Mouse (Mus musculus) thymus, adult 18-20 months (tissue): Measurements from ENCODE around the gene Myh3.

ENCODE experiments used
- DNase-seq, 2 experiments: peaks; one replicate each; pipeline ENCODE4 v3.0.0; 2022; ENCODE audit warnings: mixed read lengths in 2 of 2

Myh3 gene

GRCm38 (mm10) chr11:67145482-67146408, 67.6 kb downstream of the Myh3 start:
- no peak for DNase-seq

DNA sequence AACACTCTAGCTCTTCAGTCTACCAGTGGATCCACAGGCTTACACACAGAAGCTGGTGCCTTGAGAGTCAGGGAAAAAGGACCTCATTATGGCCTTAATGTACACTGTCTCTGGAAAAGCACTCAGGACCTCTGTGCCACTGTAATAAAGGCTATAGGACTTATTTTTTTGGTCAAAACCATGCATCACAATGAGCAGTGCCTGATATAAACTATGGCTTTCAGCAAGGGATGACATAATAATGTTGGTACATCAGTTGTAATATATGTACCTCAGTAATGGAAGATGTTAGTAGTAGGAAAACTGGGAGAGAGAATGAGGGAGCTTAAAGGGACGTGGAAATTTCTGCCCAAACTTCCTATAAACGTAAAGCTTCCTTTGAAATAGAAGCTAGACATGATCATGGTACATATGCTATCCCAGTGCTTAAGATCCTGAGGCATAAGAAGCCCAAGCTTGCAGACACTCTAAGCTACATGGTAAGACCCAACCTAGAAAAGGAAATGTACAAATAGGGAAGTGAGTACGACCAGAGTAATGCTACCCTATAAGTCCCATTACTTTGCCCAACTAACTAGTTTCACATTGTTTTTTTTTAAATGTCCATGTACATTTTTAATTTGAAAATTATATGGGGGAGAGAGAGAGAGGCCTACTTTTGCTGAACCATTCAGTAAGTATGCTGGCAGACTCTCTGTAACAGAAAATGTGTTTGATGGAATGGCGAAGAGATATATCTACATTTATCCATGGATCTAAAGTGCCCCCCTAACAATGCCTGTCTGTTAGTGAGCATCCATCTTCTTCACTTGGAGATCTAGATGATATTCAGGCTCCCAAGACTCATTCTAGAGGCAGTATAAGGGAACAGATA, 68.5 kb downstream of the Myh3 start:
- no peak for DNase-seq

DNA sequence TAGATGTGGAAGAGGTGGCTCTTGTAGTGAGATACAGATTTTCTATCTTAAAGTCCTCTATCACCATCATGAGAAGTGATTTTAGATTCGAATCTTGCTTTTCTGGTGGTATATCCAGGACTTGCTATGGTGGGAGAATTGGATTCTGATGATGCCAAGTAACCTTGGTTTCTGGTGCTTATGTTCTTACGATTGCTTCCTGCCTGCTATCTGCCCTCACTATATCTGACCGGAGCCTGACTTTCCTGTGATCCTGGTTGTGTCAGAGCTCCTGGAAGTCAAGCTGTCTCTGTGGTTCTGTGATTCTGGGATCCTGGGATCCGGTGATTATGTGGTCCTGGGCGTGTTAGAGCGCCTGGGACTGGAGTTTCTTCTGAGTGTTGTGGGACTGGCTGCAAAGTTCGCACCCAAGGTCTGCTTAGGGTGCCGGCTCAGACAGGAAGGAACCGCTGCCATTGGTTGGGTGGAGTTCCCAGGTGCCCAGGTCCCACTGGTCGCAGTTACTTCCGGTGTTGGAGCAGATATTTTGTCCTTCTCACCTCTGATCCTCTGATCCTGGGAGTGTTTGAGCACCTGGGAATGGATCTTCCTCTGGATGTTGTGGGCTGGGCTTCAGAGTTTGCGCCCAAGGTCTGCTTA, 69.3 kb downstream of the Myh3 start:
- DNase-seq, result no peak

DNA sequence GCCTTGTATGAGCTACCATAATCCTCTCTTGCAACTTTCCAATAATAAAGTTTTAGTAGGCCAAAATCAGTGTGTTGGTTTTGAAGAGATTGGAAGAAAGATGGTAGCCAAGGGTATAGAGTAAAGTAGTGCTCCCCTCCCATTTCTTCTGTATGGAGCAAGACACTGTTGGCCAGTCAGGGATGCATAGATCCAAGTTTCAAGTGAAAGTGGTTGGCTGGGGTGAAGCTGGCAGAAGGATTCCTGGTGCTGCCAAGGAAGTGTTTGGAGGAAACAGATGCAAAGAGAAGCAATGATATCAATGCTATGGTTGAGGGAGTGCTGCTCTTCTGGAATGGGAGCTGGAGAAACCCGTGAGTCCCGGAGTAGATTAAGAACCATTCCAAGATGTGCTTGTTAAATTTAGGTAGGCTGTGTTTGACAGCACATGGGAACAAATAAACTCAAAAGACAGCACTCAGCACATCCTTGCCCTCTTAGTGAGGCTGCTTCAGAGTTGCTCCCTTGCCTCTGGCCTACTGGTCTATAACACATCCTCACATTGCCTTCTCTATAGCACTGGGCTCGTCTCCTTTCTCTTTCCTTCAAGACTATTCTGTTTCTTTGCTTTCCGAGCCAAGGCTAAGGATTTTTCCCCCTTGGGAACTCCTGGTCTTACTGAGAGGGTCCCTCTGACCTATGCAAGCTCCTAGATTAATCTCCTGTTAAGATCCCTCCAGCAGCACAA, 70.3 kb downstream of the Myh3 start:
- DNase-seq, result no peak

- no peak for DNase-seq
Observed at GRCm38 (mm10) chr11:67150237-67150636, 72.1 kb downstream of the Myh3 start.

GRCm38 (mm10) chr11:67151159-67151558, 73.1 kb downstream of the Myh3 start:
- DNase-seq, result no peak
